Mouse (Mus musculus): ENCODE results near the gene Scml4. TPM values are rescaled to one million over a fixed set of nuclear protein-coding genes. Genes with fewer than 3 reads are reported as not detected.
A peak's percentile ranks its signal among the peaks of the same experiment; 100 is the strongest.

Gene Scml4
- polyA plus RNA-seq, 1 experiment from 2014 or later = 0.66 TPM

DNA sequence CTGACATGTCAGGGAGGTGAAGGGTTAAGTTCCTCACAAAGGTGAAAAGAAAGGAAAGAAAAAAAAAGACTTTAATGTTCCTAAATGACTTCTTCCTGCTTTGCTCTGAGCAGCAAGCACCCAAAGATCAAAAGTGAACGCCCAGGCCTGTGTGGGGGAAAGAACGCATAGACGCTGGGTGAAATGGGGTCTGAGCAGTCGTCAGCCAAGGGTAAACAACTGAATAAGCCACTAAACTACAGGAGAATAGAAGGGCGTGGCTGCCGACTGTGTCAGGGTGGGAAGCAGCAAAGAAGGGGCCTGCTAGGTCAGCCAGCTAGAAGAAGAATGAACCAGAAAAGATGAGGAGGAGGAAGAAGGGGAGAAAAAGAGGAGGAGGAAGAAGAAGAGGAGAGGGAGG, 26.9 kb downstream of the Scml4 start:
- Histone ChIP-seq H3K4me3 (no peak overlapping the region), H3K4me1 (replicated peaks) (no peaks in the 10 kb centered on the region), H3K9ac (no peak overlapping the region), H3K27me3 (no peaks in the 10 kb centered on the region), H3K36me3 (no peaks in the 10 kb centered on the region), H3K9me3 (replicated peaks) (no peaks in the 10 kb centered on the region), H3K4me2 (no peak overlapping the region), H3K27ac (no peak overlapping the region)
- no peak for ATAC-seq (replicated peaks; ENCODE audit: insufficient number of reproducible peaks, insufficient read depth, low FRiP score, low read depth)
- 32% methylated on average over 6 of the region's 6 CpGs for WGBS

DNA sequence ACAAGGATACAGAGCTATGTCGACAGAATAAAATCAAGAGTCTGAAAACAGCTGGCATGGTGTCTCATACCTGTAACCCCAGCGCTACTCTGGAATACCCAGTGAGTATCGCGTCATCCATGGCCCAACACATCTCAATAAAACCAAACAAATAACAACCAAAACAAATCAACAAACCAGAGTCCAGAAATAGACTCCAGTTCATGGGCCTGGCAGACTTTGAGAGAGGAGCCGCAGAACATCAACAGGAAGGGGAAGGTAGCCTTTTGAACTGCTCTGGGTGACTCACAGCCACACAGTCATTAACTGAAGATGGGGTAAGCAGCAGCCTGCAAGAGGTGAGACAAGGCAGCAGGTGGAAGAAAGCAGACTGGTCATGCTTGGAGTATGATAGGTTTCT, 28.1 kb downstream of the Scml4 start:
- 68% methylated on average over 5 of the region's 5 CpGs for WGBS
- no peak for ATAC-seq (replicated peaks; ENCODE audit: insufficient number of reproducible peaks, insufficient read depth, low FRiP score, low read depth)
- no peaks in the 10 kb centered on the region for H3K4me1 ChIP-seq (replicated peaks)
- H3K27ac ChIP-seq = no peak overlapping the region
- no peaks in the 10 kb centered on the region for H3K36me3 ChIP-seq
- no peaks in the 10 kb centered on the region for H3K27me3 ChIP-seq
- no peak overlapping the region for H3K4me2 ChIP-seq
- no peaks in the 10 kb centered on the region for H3K9me3 ChIP-seq (replicated peaks)
- H3K9ac ChIP-seq = no peak overlapping the region
- no peak overlapping the region for H3K4me3 ChIP-seq

DNA sequence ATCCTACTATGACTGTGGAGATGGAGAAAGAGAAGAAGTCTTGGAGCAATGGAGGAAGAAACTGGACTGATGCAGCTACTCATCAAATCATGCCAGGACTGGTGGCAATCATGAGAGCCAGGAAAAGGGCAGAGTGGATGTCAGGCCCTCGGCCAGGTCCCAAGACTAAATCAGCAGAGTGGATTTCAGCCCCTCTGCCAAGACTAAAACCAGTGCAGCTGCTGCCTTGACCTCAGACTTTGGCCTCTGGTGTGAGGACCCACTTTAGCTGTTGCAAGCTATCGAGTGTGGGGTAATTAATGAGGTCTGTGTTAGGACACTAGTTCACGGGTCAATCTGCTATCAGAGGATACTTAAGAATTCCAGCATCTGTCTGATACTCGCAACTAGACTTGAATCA, 30.2 kb downstream of the Scml4 start:
- WGBS = 70% methylated on average over 4 of the region's 4 CpGs

GRCm38 (mm10) chr10:42892250-42892649, 32.1 kb downstream of the Scml4 start:
- no peak for ATAC-seq (replicated peaks; ENCODE audit: insufficient number of reproducible peaks, insufficient read depth, low FRiP score, low read depth)
- no peak overlapping the region for H3K4me3 ChIP-seq
- H3K27me3 ChIP-seq = no peaks in the 10 kb centered on the region
- H3K4me1 ChIP-seq (replicated peaks) = peaks cover 11% of the 10 kb centered on the region
- no peak overlapping the region for H3K27ac ChIP-seq
- H3K36me3 ChIP-seq = no peaks in the 10 kb centered on the region
- no peak overlapping the region for H3K9ac ChIP-seq
- H3K9me3 ChIP-seq (replicated peaks) = no peaks in the 10 kb centered on the region
- 73% methylated on average over 4 of the region's 4 CpGs for WGBS
- no peak overlapping the region for H3K4me2 ChIP-seq

More for the DNA sequence above, 30.2 kb downstream of the Scml4 start:
- no peaks in the 10 kb centered on the region for H3K27me3 ChIP-seq
- no peak for ATAC-seq (replicated peaks; ENCODE audit: insufficient number of reproducible peaks, insufficient read depth, low FRiP score, low read depth)
- no peak overlapping the region for H3K4me2 ChIP-seq
- no peak overlapping the region for H3K9ac ChIP-seq
- H3K9me3 ChIP-seq (replicated peaks) = no peaks in the 10 kb centered on the region
- H3K27ac ChIP-seq = no peak overlapping the region
- no peak overlapping the region for H3K4me3 ChIP-seq
- peaks cover 11% of the 10 kb centered on the region for H3K4me1 ChIP-seq (replicated peaks)
- no peaks in the 10 kb centered on the region for H3K36me3 ChIP-seq

GRCm38 (mm10) chr10:42892987-42893386, 32.8 kb downstream of the Scml4 start:
- ATAC-seq (replicated peaks; ENCODE audit: insufficient number of reproducible peaks, insufficient read depth, low FRiP score, low read depth) = no peak
- H3K36me3 ChIP-seq = no peaks in the 10 kb centered on the region
- H3K4me2 ChIP-seq = no peak overlapping the region
- peaks cover 11% of the 10 kb centered on the region for H3K4me1 ChIP-seq (replicated peaks)
- H3K4me3 ChIP-seq = no peak overlapping the region
- no peak overlapping the region for H3K27ac ChIP-seq
- no peaks in the 10 kb centered on the region for H3K27me3 ChIP-seq
- no peaks in the 10 kb centered on the region for H3K9me3 ChIP-seq (replicated peaks)
- H3K9ac ChIP-seq = no peak overlapping the region
- WGBS = 54% methylated on average over 4 of the region's 4 CpGs

DNA sequence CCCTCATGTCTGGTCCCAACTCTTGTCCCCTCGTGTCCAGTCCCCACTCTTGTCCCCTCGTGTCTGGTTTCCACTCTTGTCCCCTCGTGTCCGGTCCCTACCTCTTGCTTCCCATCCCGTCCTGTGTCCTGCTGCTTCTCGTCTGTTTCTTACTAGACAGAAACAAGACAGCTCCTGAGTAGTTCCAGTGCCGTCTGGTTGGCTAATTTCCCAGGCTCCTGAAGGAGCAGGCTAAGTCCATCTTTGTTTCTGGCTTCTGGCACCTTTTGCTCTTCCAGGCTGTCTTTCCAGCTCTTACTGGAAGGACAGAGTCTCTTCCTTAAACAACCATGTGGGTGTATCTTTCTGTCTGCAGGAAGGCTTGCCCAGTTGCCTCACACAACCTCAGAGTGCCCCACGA, 33.7 kb downstream of the Scml4 start:
- Histone ChIP-seq H3K27ac (no peak overlapping the region), H3K9me3 (replicated peaks) (no peaks in the 10 kb centered on the region), H3K36me3 (no peaks in the 10 kb centered on the region), H3K4me3 (no peak overlapping the region), H3K4me2 (no peak overlapping the region), H3K4me1 (replicated peaks) (peaks cover 11% of the 10 kb centered on the region), H3K9ac (no peak overlapping the region), H3K27me3 (no peaks in the 10 kb centered on the region)
- no peak for ATAC-seq (replicated peaks; ENCODE audit: insufficient number of reproducible peaks, insufficient read depth, low FRiP score, low read depth)
- 49% methylated on average over 8 of the region's 8 CpGs for WGBS

- Histone ChIP-seq H3K4me1 (replicated peaks) (peaks cover 11% of the 10 kb centered on the region), H3K27me3 (no peaks in the 10 kb centered on the region), H3K4me2 (no peak overlapping the region), H3K9ac (no peak overlapping the region), H3K4me3 (no peak overlapping the region), H3K27ac (no peak overlapping the region), H3K36me3 (no peaks in the 10 kb centered on the region), H3K9me3 (replicated peaks) (no peaks in the 10 kb centered on the region)
- no peak for ATAC-seq (replicated peaks; ENCODE audit: insufficient number of reproducible peaks, insufficient read depth, low FRiP score, low read depth)
- 58% methylated on average over 3 of the region's 3 CpGs for WGBS
These were observed 34.1 kb downstream of the Scml4 start for GRCm38 (mm10) chr10:42894263-42894662.

- Histone ChIP-seq H3K9me3 (replicated peaks) (no peaks in the 10 kb centered on the region), H3K4me1 (replicated peaks) (peaks cover 11% of the 10 kb centered on the region), H3K4me3 (no peak overlapping the region), H3K4me2 (no peak overlapping the region), H3K9ac (no peak overlapping the region), H3K27me3 (no peaks in the 10 kb centered on the region), H3K36me3 (no peaks in the 10 kb centered on the region), H3K27ac (no peak overlapping the region)
- 49% methylated on average over 7 of the region's 7 CpGs for WGBS
- peak; percentile 50; the same call in 1 of the 2 replicates for ATAC-seq (replicated peaks; ENCODE audit: insufficient number of reproducible peaks, insufficient read depth, low FRiP score, low read depth)
These were observed 34.5 kb downstream of the Scml4 start for GRCm38 (mm10) chr10:42894696-42895095.

DNA sequence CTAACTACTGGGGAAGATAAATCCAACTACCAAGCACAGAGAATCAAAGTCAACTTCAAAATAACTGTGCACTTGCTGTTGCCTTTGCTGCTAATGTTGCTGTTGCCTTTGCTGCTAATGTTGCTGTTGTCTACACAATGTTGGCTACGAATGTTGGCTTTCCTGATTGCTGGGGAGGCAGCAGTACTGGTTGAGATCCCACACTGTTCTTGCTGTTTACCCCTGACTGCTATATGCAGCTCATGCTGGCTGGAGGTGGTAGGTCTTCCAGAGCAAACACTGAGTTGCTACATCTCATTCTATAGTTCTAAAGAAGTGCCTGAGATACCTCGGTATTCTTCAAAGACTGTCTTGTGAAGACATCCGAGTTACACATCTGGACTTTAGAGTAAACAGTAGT, 36.5 kb downstream of the Scml4 start:
- peaks cover 11% of the 10 kb centered on the region for H3K4me1 ChIP-seq (replicated peaks)
- no peak overlapping the region for H3K9ac ChIP-seq
- WGBS = 80% methylated on average over 3 of the region's 3 CpGs
- H3K4me2 ChIP-seq = no peak overlapping the region
- ATAC-seq (replicated peaks; ENCODE audit: insufficient number of reproducible peaks, insufficient read depth, low FRiP score, low read depth) = no peak
- no peak overlapping the region for H3K4me3 ChIP-seq
- H3K9me3 ChIP-seq (replicated peaks) = no peaks in the 10 kb centered on the region
- no peak overlapping the region for H3K27ac ChIP-seq
- no peaks in the 10 kb centered on the region for H3K36me3 ChIP-seq
- no peaks in the 10 kb centered on the region for H3K27me3 ChIP-seq

DNA sequence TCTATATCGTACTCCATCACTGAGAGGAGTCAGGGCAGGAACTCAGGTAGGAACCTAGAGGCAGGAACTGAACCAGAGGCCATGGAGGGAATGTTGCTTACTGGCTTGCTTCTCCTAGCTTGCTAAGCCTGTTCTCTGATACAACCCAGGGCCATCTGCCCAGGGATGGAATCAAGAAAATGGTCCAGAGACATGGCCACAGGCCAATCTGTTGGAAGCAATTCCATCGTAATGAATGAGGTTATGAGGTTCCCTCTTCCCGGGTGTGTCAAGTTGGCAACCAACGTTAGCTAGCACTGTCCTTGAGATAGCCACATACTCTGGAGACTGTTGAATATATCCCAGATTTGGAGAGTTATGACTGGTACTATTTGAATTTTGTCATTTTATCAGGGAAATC, 37.0 kb downstream of the Scml4 start:
- ATAC-seq (replicated peaks; ENCODE audit: insufficient number of reproducible peaks, insufficient read depth, low FRiP score, low read depth) = no peak
- Histone ChIP-seq H3K4me1 (replicated peaks) (peaks cover 11% of the 10 kb centered on the region), H3K36me3 (no peaks in the 10 kb centered on the region), H3K27me3 (no peaks in the 10 kb centered on the region), H3K4me2 (no peak overlapping the region), H3K27ac (no peak overlapping the region), H3K4me3 (no peak overlapping the region), H3K9me3 (replicated peaks) (no peaks in the 10 kb centered on the region), H3K9ac (no peak overlapping the region)
- WGBS = 73% methylated on average over 4 of the region's 4 CpGs

GRCm38 (mm10) chr10:42897632-42898031, 37.5 kb downstream of the Scml4 start:
- no peak overlapping the region for H3K4me2 ChIP-seq
- H3K27ac ChIP-seq = no peak overlapping the region
- H3K36me3 ChIP-seq = no peaks in the 10 kb centered on the region
- H3K4me3 ChIP-seq = no peak overlapping the region
- no peaks in the 10 kb centered on the region for H3K27me3 ChIP-seq
- ATAC-seq (replicated peaks; ENCODE audit: insufficient number of reproducible peaks, insufficient read depth, low FRiP score, low read depth) = no peak
- H3K9ac ChIP-seq = no peak overlapping the region
- H3K4me1 ChIP-seq (replicated peaks) = peaks cover 11% of the 10 kb centered on the region
- no peaks in the 10 kb centered on the region for H3K9me3 ChIP-seq (replicated peaks)
- WGBS = 65% methylated on average over 5 of the region's 5 CpGs

- Histone ChIP-seq H3K9me3 (replicated peaks) (no peaks in the 10 kb centered on the region), H3K4me2 (no peak overlapping the region), H3K4me3 (no peak overlapping the region), H3K36me3 (no peaks in the 10 kb centered on the region), H3K27me3 (no peaks in the 10 kb centered on the region), H3K27ac (no peak overlapping the region), H3K9ac (no peak overlapping the region), H3K4me1 (replicated peaks) (no peaks in the 10 kb centered on the region)
- no peak for ATAC-seq (replicated peaks; ENCODE audit: insufficient number of reproducible peaks, insufficient read depth, low FRiP score, low read depth)
- 66% methylated on average over 4 of the region's 4 CpGs for WGBS
These were observed 41.2 kb downstream of the Scml4 start for GRCm38 (mm10) chr10:42901361-42901760.
